Mouse (Mus musculus): Measurements from ENCODE around the gene Cux1. TPM values are rescaled to one million over a fixed set of nuclear protein-coding genes. Genes with fewer than 3 reads are reported as not detected.

The Cux1 gene
- polyA plus RNA-seq, 1 experiment from 2014 or later, result 64.9 TPM

GRCm38 (mm10) chr5:136354729-136355128, 212.6 kb downstream of the Cux1 start:
- no peak overlapping the region for H3K4me3 ChIP-seq (ENCODE audit: low read depth, low read length)
- no peak for ATAC-seq (replicated peaks; ENCODE audit: insufficient number of reproducible peaks, low FRiP score, low TSS enrichment, low read depth)
- H3K27me3 ChIP-seq (ENCODE audit: control insufficient read depth, insufficient read depth, low read length), result no peaks in the 10 kb centered on the region
- no peak overlapping the region for H3K9ac ChIP-seq (replicated peaks; ENCODE audit: low read length)
- H3K36me3 ChIP-seq (replicated peaks; ENCODE audit: control insufficient read depth, insufficient read depth, low read depth, low read length), result no peaks in the 10 kb centered on the region
- H3K4me1 ChIP-seq (ENCODE audit: control insufficient read depth, insufficient read depth, low read length), result 0 out of 2 replicates have a peak, but pooled peaks cover 2% of the 10 kb centered on the region
- H3K27ac ChIP-seq (replicated peaks; ENCODE audit: low read depth, low read length), result no peak overlapping the region
- 92% methylated on average over 6 of the region's 6 CpGs for WGBS
- no peak overlapping the region for H3K4me2 ChIP-seq (ENCODE audit: low read depth, low read length)
- no peak for DNase-seq (ENCODE audit: low spot score)
- no peaks in the 10 kb centered on the region for H3K9me3 ChIP-seq (replicated peaks; ENCODE audit: control insufficient read depth, low read length)

GRCm38 (mm10) chr5:136353114-136353513, 214.2 kb downstream of the Cux1 start:
- H3K4me2 ChIP-seq (ENCODE audit: low read depth, low read length), result no peak overlapping the region
- no peaks in the 10 kb centered on the region for H3K36me3 ChIP-seq (replicated peaks; ENCODE audit: control insufficient read depth, insufficient read depth, low read depth, low read length)
- DNase-seq (ENCODE audit: low spot score), result no peak
- H3K9ac ChIP-seq (replicated peaks; ENCODE audit: low read length), result no peak overlapping the region
- 41% methylated on average over 8 of the region's 8 CpGs for WGBS
- 0 out of 2 replicates have a peak, but pooled peaks cover 2% of the 10 kb centered on the region for H3K4me1 ChIP-seq (ENCODE audit: control insufficient read depth, insufficient read depth, low read length)
- no peaks in the 10 kb centered on the region for H3K27me3 ChIP-seq (ENCODE audit: control insufficient read depth, insufficient read depth, low read length)
- no peaks in the 10 kb centered on the region for H3K9me3 ChIP-seq (replicated peaks; ENCODE audit: control insufficient read depth, low read length)
- H3K4me3 ChIP-seq (ENCODE audit: low read depth, low read length), result no peak overlapping the region
- ATAC-seq (replicated peaks; ENCODE audit: insufficient number of reproducible peaks, low FRiP score, low TSS enrichment, low read depth), result no peak
- no peak overlapping the region for H3K27ac ChIP-seq (replicated peaks; ENCODE audit: low read depth, low read length)

- Histone ChIP-seq H3K9me3 (replicated peaks; ENCODE audit: control insufficient read depth, low read length) (no peaks in the 10 kb centered on the region), H3K4me3 (ENCODE audit: low read depth, low read length) (no peak overlapping the region), H3K27ac (replicated peaks; ENCODE audit: low read depth, low read length) (no peak overlapping the region), H3K36me3 (replicated peaks; ENCODE audit: control insufficient read depth, insufficient read depth, low read depth, low read length) (no peaks in the 10 kb centered on the region; the same call in 1 of the 2 replicates), H3K9ac (replicated peaks; ENCODE audit: low read length) (no peak overlapping the region), H3K4me1 (ENCODE audit: control insufficient read depth, insufficient read depth, low read length) (no peaks in the 10 kb centered on the region), H3K27me3 (ENCODE audit: control insufficient read depth, insufficient read depth, low read length) (no peaks in the 10 kb centered on the region), H3K4me2 (ENCODE audit: low read depth, low read length) (no peak overlapping the region)
- DNase-seq (ENCODE audit: low spot score) (no peak), ATAC-seq (replicated peaks; ENCODE audit: insufficient number of reproducible peaks, low FRiP score, low TSS enrichment, low read depth) (no peak)
- WGBS, result 91% methylated on average over 15 of the region's 15 CpGs
Observed at GRCm38 (mm10) chr5:136343156-136343890, 224.0 kb downstream of the Cux1 start.

DNA sequence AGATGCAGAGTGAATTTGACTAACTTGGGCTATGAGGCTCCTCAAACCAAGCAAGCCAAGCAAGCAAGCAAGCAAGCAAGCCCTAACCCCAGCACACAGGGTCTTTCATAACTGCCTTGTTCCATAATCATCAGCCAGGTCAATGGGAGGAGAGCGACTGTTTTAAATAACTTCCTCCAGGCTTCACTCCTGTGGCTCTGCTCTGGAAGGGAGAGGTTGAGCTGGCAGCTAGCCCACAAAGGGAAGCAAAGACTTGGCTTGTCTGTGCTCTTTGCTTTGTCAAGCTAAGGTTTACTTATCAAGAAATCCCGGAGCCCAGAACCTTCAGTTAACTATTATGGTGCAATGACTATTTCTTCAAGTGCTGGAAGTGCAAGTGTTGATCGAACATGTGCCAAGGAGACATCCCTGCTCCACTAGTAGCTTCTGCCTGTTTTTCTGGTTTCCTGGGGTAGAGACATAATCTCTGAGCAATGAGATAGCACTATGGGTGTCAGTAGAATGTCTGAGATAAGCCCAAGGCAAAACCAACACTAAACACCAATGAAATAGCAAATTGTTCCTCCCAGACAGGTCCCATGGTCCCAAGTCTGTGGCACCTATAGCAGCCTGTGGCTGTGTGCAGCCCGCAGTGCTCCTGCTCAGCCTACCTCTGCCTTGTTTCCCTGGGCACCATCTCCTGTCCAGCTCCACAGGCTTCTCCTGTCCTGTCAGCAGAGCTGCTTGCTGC, 230.3 kb downstream of the Cux1 start:
- H3K4me2 ChIP-seq (ENCODE audit: low read depth, low read length), result no peak overlapping the region
- DNase-seq (ENCODE audit: low spot score) (no peak), ATAC-seq (replicated peaks; ENCODE audit: insufficient number of reproducible peaks, low FRiP score, low TSS enrichment, low read depth) (no peak)
- H3K27ac ChIP-seq (replicated peaks; ENCODE audit: low read depth, low read length), result no peak overlapping the region
- H3K9me3 ChIP-seq (replicated peaks; ENCODE audit: control insufficient read depth, low read length), result no peaks in the 10 kb centered on the region
- H3K36me3 ChIP-seq (replicated peaks; ENCODE audit: control insufficient read depth, insufficient read depth, low read depth, low read length), result peaks cover 2% of the 10 kb centered on the region
- no peak overlapping the region for H3K4me3 ChIP-seq (ENCODE audit: low read depth, low read length)
- no peaks in the 10 kb centered on the region for H3K4me1 ChIP-seq (ENCODE audit: control insufficient read depth, insufficient read depth, low read length)
- no peak overlapping the region for H3K9ac ChIP-seq (replicated peaks; ENCODE audit: low read length)
- WGBS, result 93% methylated on average over 4 of the region's 4 CpGs
- no peaks in the 10 kb centered on the region for H3K27me3 ChIP-seq (ENCODE audit: control insufficient read depth, insufficient read depth, low read length)

DNA sequence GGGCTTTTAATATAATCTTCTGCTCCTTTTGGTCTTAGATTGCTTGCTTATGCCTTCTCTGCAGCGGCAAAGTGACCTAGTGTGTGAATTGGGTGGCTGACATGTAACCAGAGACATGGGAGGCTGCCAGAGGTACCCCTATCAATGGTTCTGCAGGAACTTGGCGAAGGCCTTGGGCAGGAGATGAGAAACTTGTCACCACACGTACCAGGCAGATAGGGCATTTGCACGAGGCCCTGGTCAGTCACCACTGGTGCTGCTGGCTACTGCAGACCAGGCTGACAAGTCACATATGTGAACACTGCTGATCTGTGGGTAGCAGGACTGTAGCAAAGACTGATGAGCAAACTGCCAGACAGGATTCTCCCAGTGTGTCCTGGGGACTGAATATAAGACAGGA, 231.6 kb downstream of the Cux1 start:
- H3K4me2 ChIP-seq (ENCODE audit: low read depth, low read length), result no peak overlapping the region
- no peak overlapping the region for H3K9ac ChIP-seq (replicated peaks; ENCODE audit: low read length)
- peaks cover 2% of the 10 kb centered on the region for H3K36me3 ChIP-seq (replicated peaks; ENCODE audit: control insufficient read depth, insufficient read depth, low read depth, low read length)
- DNase-seq (ENCODE audit: low spot score) (no peak), ATAC-seq (replicated peaks; ENCODE audit: insufficient number of reproducible peaks, low FRiP score, low TSS enrichment, low read depth) (no peak)
- no peaks in the 10 kb centered on the region for H3K9me3 ChIP-seq (replicated peaks; ENCODE audit: control insufficient read depth, low read length)
- 93% methylated on average over 4 of the region's 4 CpGs for WGBS
- H3K4me3 ChIP-seq (ENCODE audit: low read depth, low read length), result no peak overlapping the region
- H3K27me3 ChIP-seq (ENCODE audit: control insufficient read depth, insufficient read depth, low read length), result no peaks in the 10 kb centered on the region
- no peak overlapping the region for H3K27ac ChIP-seq (replicated peaks; ENCODE audit: low read depth, low read length)
- no peaks in the 10 kb centered on the region for H3K4me1 ChIP-seq (ENCODE audit: control insufficient read depth, insufficient read depth, low read length)

DNA sequence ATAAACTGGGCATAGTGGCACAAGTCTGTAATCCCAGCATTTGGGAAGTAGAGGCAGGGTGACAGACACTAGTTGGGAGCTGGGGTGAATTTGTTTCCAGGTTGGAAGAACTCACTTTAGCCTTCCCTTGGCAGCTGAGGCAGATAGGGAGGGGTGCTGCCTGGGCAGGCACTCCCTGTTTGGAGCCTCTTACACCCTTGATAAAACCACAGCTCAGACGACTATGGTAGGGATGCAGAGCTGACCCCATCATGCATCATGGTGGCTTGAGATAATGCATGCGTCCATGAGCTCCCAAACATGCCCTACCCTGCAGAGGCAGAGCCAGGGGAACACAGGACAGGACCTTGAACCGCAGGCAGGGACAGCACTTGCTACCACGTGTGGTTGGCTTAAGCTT, 232.5 kb downstream of the Cux1 start:
- H3K4me3 ChIP-seq (ENCODE audit: low read depth, low read length), result no peak overlapping the region
- H3K27ac ChIP-seq (replicated peaks; ENCODE audit: low read depth, low read length), result no peak overlapping the region
- peaks cover 2% of the 10 kb centered on the region for H3K36me3 ChIP-seq (replicated peaks; ENCODE audit: control insufficient read depth, insufficient read depth, low read depth, low read length)
- ATAC-seq (replicated peaks; ENCODE audit: insufficient number of reproducible peaks, low FRiP score, low TSS enrichment, low read depth) (no peak), DNase-seq (ENCODE audit: low spot score) (no peak)
- H3K9ac ChIP-seq (replicated peaks; ENCODE audit: low read length), result no peak overlapping the region
- no peaks in the 10 kb centered on the region for H3K27me3 ChIP-seq (ENCODE audit: control insufficient read depth, insufficient read depth, low read length)
- WGBS, result 86% methylated on average over 4 of the region's 4 CpGs
- no peaks in the 10 kb centered on the region for H3K4me1 ChIP-seq (ENCODE audit: control insufficient read depth, insufficient read depth, low read length)
- no peak overlapping the region for H3K4me2 ChIP-seq (ENCODE audit: low read depth, low read length)
- H3K9me3 ChIP-seq (replicated peaks; ENCODE audit: control insufficient read depth, low read length), result no peaks in the 10 kb centered on the region

GRCm38 (mm10) chr5:136334051-136334450, 233.2 kb downstream of the Cux1 start:
- Histone ChIP-seq H3K36me3 (replicated peaks; ENCODE audit: control insufficient read depth, insufficient read depth, low read depth, low read length) (peaks cover 2% of the 10 kb centered on the region), H3K4me2 (ENCODE audit: low read depth, low read length) (no peak overlapping the region), H3K4me3 (ENCODE audit: low read depth, low read length) (no peak overlapping the region), H3K27me3 (ENCODE audit: control insufficient read depth, insufficient read depth, low read length) (no peaks in the 10 kb centered on the region), H3K27ac (replicated peaks; ENCODE audit: low read depth, low read length) (no peak overlapping the region), H3K4me1 (ENCODE audit: control insufficient read depth, insufficient read depth, low read length) (no peaks in the 10 kb centered on the region), H3K9me3 (replicated peaks; ENCODE audit: control insufficient read depth, low read length) (no peaks in the 10 kb centered on the region), H3K9ac (replicated peaks; ENCODE audit: low read length) (no peak overlapping the region)
- 90% methylated on average over 1 of the region's 1 CpGs for WGBS
- no peak for DNase-seq (ENCODE audit: low spot score)
- ATAC-seq (replicated peaks; ENCODE audit: insufficient number of reproducible peaks, low FRiP score, low TSS enrichment, low read depth), result no peak

DNA sequence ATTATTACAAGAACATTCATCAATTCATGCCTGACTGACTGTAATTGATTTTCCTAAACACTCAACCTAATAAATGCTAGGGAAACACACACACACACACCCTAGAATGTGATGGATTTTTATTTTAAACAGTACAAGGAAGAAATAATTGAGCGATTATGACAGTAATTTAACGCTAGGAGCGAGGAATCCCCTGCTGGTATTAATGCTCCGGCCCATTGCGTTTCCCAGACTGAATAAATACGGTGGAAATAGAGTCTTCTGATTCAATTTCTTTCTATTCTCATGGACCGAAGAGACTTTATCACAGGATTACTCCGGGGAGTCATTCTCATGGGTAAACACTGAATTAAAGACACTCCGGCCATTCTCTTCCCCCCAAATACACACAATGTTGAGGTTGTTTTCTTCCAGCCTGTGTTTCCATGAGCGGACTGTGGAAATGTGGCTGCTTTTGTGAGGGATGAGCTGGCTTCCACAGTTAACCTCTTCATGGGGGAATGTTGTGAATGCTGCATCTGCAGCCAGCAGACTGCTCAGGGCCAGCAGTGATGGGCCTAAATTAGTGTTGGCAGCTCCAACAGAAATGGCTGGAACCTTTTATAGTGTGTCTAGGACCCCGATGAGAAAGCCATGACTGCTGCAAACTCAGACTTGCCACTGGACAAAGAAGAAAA, 234.4 kb downstream of the Cux1 start:
- no peak overlapping the region for H3K27ac ChIP-seq (replicated peaks; ENCODE audit: low read depth, low read length)
- H3K4me2 ChIP-seq (ENCODE audit: low read depth, low read length), result no peak overlapping the region
- H3K27me3 ChIP-seq (ENCODE audit: control insufficient read depth, insufficient read depth, low read length), result no peaks in the 10 kb centered on the region
- no peak for ATAC-seq (replicated peaks; ENCODE audit: insufficient number of reproducible peaks, low FRiP score, low TSS enrichment, low read depth)
- no peak overlapping the region for H3K9ac ChIP-seq (replicated peaks; ENCODE audit: low read length)
- H3K9me3 ChIP-seq (replicated peaks; ENCODE audit: control insufficient read depth, low read length), result no peaks in the 10 kb centered on the region
- 89% methylated on average over 11 of the region's 11 CpGs for WGBS
- no peaks in the 10 kb centered on the region for H3K4me1 ChIP-seq (ENCODE audit: control insufficient read depth, insufficient read depth, low read length)
- H3K36me3 ChIP-seq (replicated peaks; ENCODE audit: control insufficient read depth, insufficient read depth, low read depth, low read length), result peaks cover 2% of the 10 kb centered on the region
- DNase-seq (ENCODE audit: low spot score), result no peak
- H3K4me3 ChIP-seq (ENCODE audit: low read depth, low read length), result no peak overlapping the region

Measured in embryonic facial prominence, embryonic 11.5 days (tissue).